ENCODE assay signal across 14 mouse cellular contexts in the genomic region with DNA sequence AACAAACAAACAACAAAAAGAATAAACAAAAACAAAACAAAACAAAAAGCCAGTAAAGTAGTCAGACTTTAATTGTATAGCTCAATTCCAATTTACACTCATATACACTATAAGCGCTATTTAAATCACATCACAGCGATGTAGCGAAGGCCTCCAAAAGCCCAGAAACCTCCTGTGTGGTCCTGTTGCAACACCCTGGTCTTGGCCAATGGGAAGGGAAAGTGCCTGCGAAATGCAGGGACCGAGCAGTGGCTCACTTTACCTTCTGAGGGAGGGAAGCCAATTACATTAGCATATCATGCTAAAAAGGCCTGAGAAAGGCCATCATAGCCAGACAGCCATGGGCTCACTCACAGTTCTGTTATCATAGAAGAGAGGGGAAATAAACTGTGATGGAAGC. TPM values are rescaled to one million over a fixed set of nuclear protein-coding genes. Genes with fewer than 3 reads are reported as not detected.
"Had no signal": no experiment of that assay in that cellular context is flagged by ENCODE, and none has a peak within 500 bp of the region (broad histone marks: within the 10 kb centered on the region; RNA-seq: fewer than 3 reads in every experiment).

No protein-coding gene starts in this region.

- H3K4me2 ChIP-seq: intestine, embryonic 15.5 days; liver, embryonic 11.5 days; liver, embryonic 15.5 days; stomach, embryonic 15.5 days had no signal

- H3K36me3 ChIP-seq: intestine, embryonic 15.5 days; limb, embryonic 10.5 days; liver, embryonic 15.5 days; stomach, embryonic 15.5 days had no signal

- H3K9me3 ChIP-seq: intestine, embryonic 15.5 days; limb, embryonic 10.5 days; liver, embryonic 15.5 days; stomach, embryonic 15.5 days had no signal

- H3K9ac ChIP-seq: intestine, embryonic 15.5 days; liver, embryonic 15.5 days; stomach, embryonic 15.5 days had no signal

- H3K27ac ChIP-seq: intestine, embryonic 15.5 days; left cerebral cortex, adult 2 months; limb, embryonic 10.5 days; liver, embryonic 15.5 days; macrophage; stomach, embryonic 15.5 days had no signal

- H3K4me3 ChIP-seq: intestine, embryonic 15.5 days; left cerebral cortex, adult 2 months; limb, embryonic 10.5 days; liver, embryonic 15.5 days; stomach, embryonic 15.5 days had no signal

- ATAC-seq: intestine, embryonic 15.5 days; lung, postnatal 0 days had no signal

- H3K4me1 ChIP-seq: intestine, embryonic 15.5 days; liver, embryonic 15.5 days; stomach, embryonic 15.5 days had no signal

- DNase-seq: kidney, adult 18-20 months; kidney, postnatal 14 days; right cerebral cortex, postnatal 14 days; thymus, adult 2 months; thymus, postnatal 36 days had no signal

- H3K27me3 ChIP-seq: intestine, embryonic 15.5 days; liver, embryonic 15.5 days; stomach, embryonic 15.5 days had no signal

RNA-seq across cellular contexts. Expression of a gene that starts 14.5 kb away (rescaled TPM):
- polyA plus RNA-seq: testis, adult 2 months had no signal
